ENCODE assay signal across 30 mouse cellular contexts in genomic region chrX:161316443-161316842, GRCm38 (mm10). TPM values are rescaled to one million over a fixed set of nuclear protein-coding genes. Genes with fewer than 3 reads are reported as not detected.
"Had no signal": no experiment of that assay in that cellular context is flagged by ENCODE, and none has a peak within 500 bp of the region (broad histone marks: within the 10 kb centered on the region; RNA-seq: fewer than 3 reads in every experiment).

No protein-coding gene starts in this region.

- DNase-seq: kidney, adult 2 months; kidney, postnatal 25 days; liver, embryonic 13.5 days; lung, adult 2 months; lung, postnatal 14 days; lung, postnatal 4 days; right cerebral cortex, adult 18-20 months; thymus, adult 2 months; thymus, postnatal 14 days; thymus, postnatal 4 days had no signal

- H3K4me1 ChIP-seq: liver, embryonic 13.5 days; neural tube, embryonic 12.5 days; neural tube, embryonic 15.5 days had no signal

- ATAC-seq: intestine, postnatal 0 days had no signal

- H3K36me3 ChIP-seq: liver, embryonic 13.5 days; neural tube, embryonic 12.5 days; neural tube, embryonic 15.5 days had no signal

- H3K9ac ChIP-seq: liver, embryonic 13.5 days; neural tube, embryonic 12.5 days; neural tube, embryonic 15.5 days had no signal

- H3K27ac ChIP-seq: kidney, postnatal 0 days; liver, embryonic 13.5 days; neural tube, embryonic 12.5 days; neural tube, embryonic 15.5 days had no signal

- H3K9me3 ChIP-seq: liver, embryonic 13.5 days; neural tube, embryonic 12.5 days; neural tube, embryonic 15.5 days had no signal

- H3K27me3 ChIP-seq: liver, embryonic 13.5 days; neural tube, embryonic 12.5 days had no signal

- H3K4me3 ChIP-seq: liver, embryonic 13.5 days; neural tube, embryonic 12.5 days; neural tube, embryonic 15.5 days had no signal

- H3K4me2 ChIP-seq: liver, embryonic 13.5 days; midbrain, embryonic 11.5 days; neural tube, embryonic 12.5 days; neural tube, embryonic 15.5 days had no signal

RNA-seq across cellular contexts. Expression of gene Gm15262, which starts 29.2 kb away (rescaled TPM):
- total RNA-seq: layer of hippocampus, adult 8-10 months; layer of hippocampus, postnatal 14 days; left cerebral cortex, postnatal 36 days; liver, adult 2 months; megakaryocyte progenitor cell, adult 5-6 weeks; megakaryocyte-erythroid progenitor cell, adult 5-6 weeks had no signal
- polyA plus RNA-seq: intestine, postnatal 0 days; kidney, adult 2 months; kidney, embryonic 14.5 days; kidney, postnatal 0 days; large intestine, adult 2 months; limb, embryonic 11.5 days; limb, embryonic 14.5 days; liver, adult 2 months; liver, embryonic 13.5 days; liver, embryonic 16.5 days; lung, adult 2 months; lung, embryonic 16.5 days; midbrain, embryonic 11.5 days; neural tube, embryonic 12.5 days; neural tube, embryonic 15.5 days; small intestine, adult 2 months; spleen, adult 2 months; stomach, embryonic 16.5 days; thymus, adult 2 months had no signal
